Mouse (Mus musculus) heart, postnatal 0 days (tissue): ENCODE results near the gene Slc35g1. TPM values are rescaled to one million over a fixed set of nuclear protein-coding genes. Genes with fewer than 3 reads are reported as not detected.

ENCODE experiments used
- ATAC-seq: fragments of 200-750 bp; cut with Nextera tagmentation; 2 replicates; pipeline ENCODE4 v1.8.0; 2017; ENCODE audit warnings: low read depth, moderate number of reproducible peaks, moderate library complexity; ENCODE audit not compliant: insufficient read depth
- DNase-seq: peaks from one replicate; pipeline ENCODE4 v3.0.0-alpha.2; 2016; ENCODE audit warnings: low spot score
- H3K27ac ChIP-seq: fragments of 300-500 bp; sonication (generic); 2 replicates; pipeline ENCODE4 v1.5.1; 2014; ENCODE audit warnings: low read depth, mild to moderate bottlenecking
- H3K27me3 ChIP-seq: fragments of 300-500 bp; sonication (generic); 2 replicates; pipeline ENCODE4 v1.6.1; 2014; ENCODE audit warnings: low read length, mixed read lengths; ENCODE audit not compliant: control insufficient read depth, insufficient read depth
- H3K36me3 ChIP-seq: fragments of 300-500 bp; sonication (generic); replicated peaks from 2 replicates; pipeline ENCODE4 v1.6.1; 2014; ENCODE audit warnings: low read length, mixed read lengths; ENCODE audit not compliant: control insufficient read depth, insufficient read depth
- H3K4me1 ChIP-seq: fragments of 300-500 bp; sonication (generic); 2 replicates; pipeline ENCODE4 v1.6.1; 2014; ENCODE audit warnings: antibody characterized with exemption; ENCODE audit not compliant: control insufficient read depth, insufficient read depth
- H3K4me2 ChIP-seq: fragments of 300-500 bp; sonication (generic); 2 replicates; pipeline ENCODE4 v1.6.1; 2014; ENCODE audit warnings: low read depth, mild to moderate bottlenecking, low read length, moderate library complexity
- H3K4me3 ChIP-seq: fragments of 300-500 bp; sonication (generic); 2 replicates; pipeline ENCODE4 v1.5.1; 2014; ENCODE audit warnings: low read depth, low read length
- H3K9ac ChIP-seq: fragments of 300-500 bp; sonication (generic); replicated peaks from 2 replicates; pipeline ENCODE4 v1.6.1; 2014; ENCODE audit warnings: low read depth, low read length, mixed read lengths
- H3K9me3 ChIP-seq: fragments of 300-500 bp; sonication (generic); replicated peaks from 2 replicates; pipeline ENCODE4 v1.6.1; 2016; ENCODE audit warnings: low read length; ENCODE audit not compliant: control insufficient read depth
- CTCF ChIP-seq: IDR thresholded peaks from 2 replicates; pipeline ENCODE4 v1.5.1; 2016; ENCODE audit warnings: antibody characterized with exemption, control low read depth, low read depth
- EP300 ChIP-seq: IDR thresholded peaks from 2 replicates; pipeline ENCODE4 v1.6.1; 2016; ENCODE audit warnings: antibody characterized with exemption, low read depth
- WGBS: fragments of 180-500 bp; shearing (Covaris S2); extraction: QIAGEN DNeasy Blood & Tissue Kit; methylation state at CpG from one replicate; pipeline ENCODE4 v1.1.7; 2014; 5-methylcytosine and 5-hydroxymethylcytosine counted together
- polyA plus RNA-seq: library from polyadenylated mRNA; unstranded; fragments of >200 nt; fragmentation: Nextera tagmentation; extraction: Ambion mirVana; gene quantifications from 2 replicates; pipeline ENCODE4 v1.2.1, GENCODE M21; 2015
- total RNA-seq: library from RNA; depleted of rRNA; stranded (reverse); fragments of >200 nt; gene quantifications from 2 replicates; pipeline ENCODE4 v1.2.3, GENCODE M21; 2014; ENCODE audit warnings: low replicate concordance

The Slc35g1 gene
- total and polyA plus RNA-seq, 2 experiments from 2014 or later: 0.92 to 1.9 TPM

- no peaks in the 10 kb centered on the region for H3K4me1 ChIP-seq
- H3K4me3 ChIP-seq: no peak overlapping the region
- peak; percentile 62 for DNase-seq
- no peak overlapping the region for H3K9ac ChIP-seq
- no peaks in the 10 kb centered on the region for H3K27me3 ChIP-seq
- no peak overlapping the region for H3K4me2 ChIP-seq
- H3K36me3 ChIP-seq: no peaks in the 10 kb centered on the region
- no peaks in the 10 kb centered on the region for H3K9me3 ChIP-seq
- TF ChIP-seq CTCF: peak; percentile 78
- TF ChIP-seq EP300: no peak
- WGBS: 29% methylated on average over 6 of the region's 6 CpGs
- no peak for ATAC-seq
- H3K27ac ChIP-seq: no peak overlapping the region
These were observed 43.2 kb upstream of the Slc35g1 start for GRCm38 (mm10) chr19:38352495-38353130.

- Histone ChIP-seq H3K36me3 (no peaks in the 10 kb centered on the region), H3K4me3 (no peak overlapping the region), H3K27me3 (no peaks in the 10 kb centered on the region), H3K9me3 (no peaks in the 10 kb centered on the region), H3K27ac (no peak overlapping the region), H3K9ac (no peak overlapping the region), H3K4me1 (no peaks in the 10 kb centered on the region), H3K4me2 (no peak overlapping the region)
- no peak for TF ChIP-seq CTCF
- no peak for TF ChIP-seq EP300
- ATAC-seq (no peak), DNase-seq (no peak)
- 63% methylated on average over 1 of the region's 1 CpGs for WGBS
These were observed 41.5 kb upstream of the Slc35g1 start for GRCm38 (mm10) chr19:38354279-38354678.

GRCm38 (mm10) chr19:38354819-38355360, 40.9 kb upstream of the Slc35g1 start:
- Histone ChIP-seq H3K4me2 (no peak overlapping the region), H3K4me1 (no peaks in the 10 kb centered on the region), H3K9ac (no peak overlapping the region), H3K27me3 (no peaks in the 10 kb centered on the region), H3K27ac (no peak overlapping the region), H3K9me3 (no peaks in the 10 kb centered on the region), H3K4me3 (no peak overlapping the region), H3K36me3 (no peaks in the 10 kb centered on the region)
- TF ChIP-seq CTCF (no peak), EP300 (no peak)
- no peak for DNase-seq
- WGBS: 56% methylated on average over 10 of the region's 10 CpGs
- ATAC-seq: no peak

DNA sequence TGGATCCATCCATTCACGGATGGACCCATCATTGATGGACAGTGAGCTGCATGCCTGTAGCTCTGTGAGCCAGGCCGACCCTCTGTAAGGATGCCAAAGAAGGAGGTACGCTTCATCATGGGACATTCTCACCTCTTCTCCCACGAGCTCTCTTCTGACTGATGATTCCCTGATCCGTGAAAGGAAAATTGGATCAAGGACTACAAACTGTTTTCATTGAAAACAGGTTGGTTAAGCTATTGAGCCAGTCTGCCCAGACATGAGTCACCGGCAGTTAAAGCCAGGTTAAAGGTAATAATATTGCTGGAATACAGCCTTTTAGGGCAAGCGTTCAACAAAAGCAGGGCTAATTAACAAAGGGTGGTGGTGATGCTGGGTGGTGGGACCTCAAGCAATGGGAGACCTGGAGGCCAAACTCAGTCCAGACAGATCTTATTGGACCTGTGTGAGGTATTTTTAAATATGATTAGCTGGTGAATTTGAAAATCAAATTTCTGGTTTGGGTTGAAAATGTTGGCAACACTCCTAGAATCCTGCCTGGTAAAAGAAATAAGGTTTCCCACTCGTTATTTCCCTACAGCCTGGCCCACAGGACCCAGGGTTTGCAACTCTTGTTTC, 39.5 kb upstream of the Slc35g1 start:
- H3K9me3 ChIP-seq: no peaks in the 10 kb centered on the region
- ATAC-seq: no peak
- WGBS: 73% methylated on average over 8 of the region's 8 CpGs

DNA sequence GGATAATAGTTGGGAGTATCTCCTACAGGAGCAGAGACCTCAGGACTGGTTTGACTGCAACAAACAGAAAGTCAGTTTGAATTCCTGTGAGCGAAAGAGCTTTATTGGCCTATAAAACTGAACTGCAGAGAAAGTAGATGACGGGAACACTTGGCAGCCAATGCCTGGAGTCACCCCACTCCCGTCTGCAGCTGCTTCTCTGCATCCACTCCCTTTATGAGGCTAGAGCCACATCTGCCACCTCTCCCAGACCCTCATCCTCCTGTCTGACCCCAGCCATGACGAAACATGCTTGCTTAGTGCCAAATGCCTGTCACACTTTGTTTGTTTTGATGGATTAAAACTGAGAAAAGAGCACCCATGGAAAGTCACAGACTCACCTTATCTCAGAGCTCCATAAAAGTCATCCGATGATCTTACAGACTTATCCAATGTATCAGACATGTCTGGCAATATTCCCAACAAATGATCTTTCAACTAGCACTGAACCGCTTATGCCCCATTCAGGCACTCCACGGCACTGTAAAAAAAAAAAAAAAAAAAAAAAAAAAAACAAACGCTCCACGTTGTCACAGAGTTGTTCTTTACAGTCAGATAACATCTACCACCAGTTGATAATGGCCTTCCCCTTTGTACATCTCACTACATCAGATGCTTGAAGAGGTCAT, 37.7 kb upstream of the Slc35g1 start:
- no peak for DNase-seq
- H3K36me3 ChIP-seq: no peaks in the 10 kb centered on the region
- 62% methylated on average over 9 of the region's 9 CpGs for WGBS

More for the DNA sequence above, 39.5 kb upstream of the Slc35g1 start:
- Histone ChIP-seq H3K27me3 (no peaks in the 10 kb centered on the region), H3K27ac (no peak overlapping the region), H3K36me3 (no peaks in the 10 kb centered on the region), H3K4me2 (no peak overlapping the region), H3K9ac (no peak overlapping the region), H3K4me1 (no peaks in the 10 kb centered on the region), H3K4me3 (no peak overlapping the region)
- no peak for DNase-seq
- TF ChIP-seq CTCF (no peak), EP300 (no peak)

More for the DNA sequence above, 37.7 kb upstream of the Slc35g1 start:
- no peak overlapping the region for H3K9ac ChIP-seq
- no peak overlapping the region for H3K4me3 ChIP-seq
- H3K27me3 ChIP-seq: no peaks in the 10 kb centered on the region
- H3K9me3 ChIP-seq: no peaks in the 10 kb centered on the region
- no peak for ATAC-seq
- no peak overlapping the region for H3K4me2 ChIP-seq
- H3K27ac ChIP-seq: no peak overlapping the region
- TF ChIP-seq CTCF (no peak), EP300 (no peak)
- H3K4me1 ChIP-seq: no peaks in the 10 kb centered on the region
